Mouse (Mus musculus) erythroblast, embryonic 14.5 days (primary cell): Measurements from ENCODE around the gene Ush1c. TPM values are rescaled to one million over a fixed set of nuclear protein-coding genes. Genes with fewer than 3 reads are reported as not detected.
"Not testable (repeated sequence)": the region's sequence is repeated elsewhere in the genome, so short reads cannot be mapped to it uniquely, and the experiment has no call there.

Experiments used
- H3K27me3 ChIP-seq: 2 replicates; pipeline ENCODE4 v1.6.1; 2012; ENCODE audit warnings: inconsistent platforms; ENCODE audit not compliant: control insufficient read depth
- H3K36me3 ChIP-seq: 2 replicates; pipeline ENCODE4 v1.6.1; 2012; ENCODE audit warnings: mild to moderate bottlenecking, inconsistent platforms; ENCODE audit not compliant: control insufficient read depth
- H3K4me1 ChIP-seq: 2 replicates; pipeline ENCODE4 v1.6.1; 2012; ENCODE audit warnings: inconsistent platforms; ENCODE audit not compliant: control insufficient read depth
- H3K4me3 ChIP-seq: replicated peaks from 2 replicates; pipeline ENCODE3; 2012; ENCODE audit warnings: moderate library complexity, mild to moderate bottlenecking, inconsistent platforms
- H3K9me3 ChIP-seq: 2 replicates; pipeline ENCODE4 v1.6.1; 2012; ENCODE audit warnings: low read length, inconsistent platforms, mixed read lengths; ENCODE audit not compliant: control insufficient read depth
- GATA1 ChIP-seq: IDR thresholded peaks from 2 replicates; pipeline ENCODE4 v1.6.1; 2012; ENCODE audit warnings: low read length, inconsistent platforms, mixed read lengths
- TAL1 ChIP-seq: IDR thresholded peaks from 3 replicates; pipeline ENCODE4 v1.6.1; 2012; ENCODE audit warnings: low read length, inconsistent platforms, mixed read lengths
- polyA plus RNA-seq: library from polyadenylated mRNA; stranded (reverse); fragments of >175 nt; gene quantifications from 2 replicates; pipeline ENCODE4 v1.2.3, GENCODE M21; 2012

The Ush1c gene
- polyA plus RNA-seq, 1 experiment = not detected

DNA sequence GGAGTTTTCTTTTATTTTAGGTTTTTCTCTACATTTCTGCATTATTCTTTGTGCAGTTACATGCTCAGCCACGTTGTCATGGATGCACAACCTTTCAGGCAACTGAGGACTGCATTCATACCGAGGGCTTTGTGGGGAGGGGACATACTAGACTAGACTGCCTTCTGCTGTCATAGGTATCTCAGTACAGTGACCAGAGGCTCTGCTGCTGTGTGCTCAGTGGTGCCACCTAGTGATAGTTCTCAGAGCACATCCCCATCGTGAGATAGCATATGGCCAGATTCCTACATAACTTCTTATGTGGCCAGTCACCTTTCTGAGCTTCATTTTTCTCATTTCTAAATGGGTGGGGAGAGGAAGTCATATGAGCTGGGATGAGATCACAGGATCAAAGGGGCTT is 56.7 kb downstream of the Ush1c start:
- H3K4me1 ChIP-seq = no peaks in the 10 kb centered on the region
- no peak for TF ChIP-seq TAL1
- TF ChIP-seq GATA1 = no peak
- no peak overlapping the region for H3K4me3 ChIP-seq
- peaks cover 40% of the 10 kb centered on the region for H3K27me3 ChIP-seq
- no peaks in the 10 kb centered on the region for H3K9me3 ChIP-seq
- H3K36me3 ChIP-seq = no peaks in the 10 kb centered on the region

DNA sequence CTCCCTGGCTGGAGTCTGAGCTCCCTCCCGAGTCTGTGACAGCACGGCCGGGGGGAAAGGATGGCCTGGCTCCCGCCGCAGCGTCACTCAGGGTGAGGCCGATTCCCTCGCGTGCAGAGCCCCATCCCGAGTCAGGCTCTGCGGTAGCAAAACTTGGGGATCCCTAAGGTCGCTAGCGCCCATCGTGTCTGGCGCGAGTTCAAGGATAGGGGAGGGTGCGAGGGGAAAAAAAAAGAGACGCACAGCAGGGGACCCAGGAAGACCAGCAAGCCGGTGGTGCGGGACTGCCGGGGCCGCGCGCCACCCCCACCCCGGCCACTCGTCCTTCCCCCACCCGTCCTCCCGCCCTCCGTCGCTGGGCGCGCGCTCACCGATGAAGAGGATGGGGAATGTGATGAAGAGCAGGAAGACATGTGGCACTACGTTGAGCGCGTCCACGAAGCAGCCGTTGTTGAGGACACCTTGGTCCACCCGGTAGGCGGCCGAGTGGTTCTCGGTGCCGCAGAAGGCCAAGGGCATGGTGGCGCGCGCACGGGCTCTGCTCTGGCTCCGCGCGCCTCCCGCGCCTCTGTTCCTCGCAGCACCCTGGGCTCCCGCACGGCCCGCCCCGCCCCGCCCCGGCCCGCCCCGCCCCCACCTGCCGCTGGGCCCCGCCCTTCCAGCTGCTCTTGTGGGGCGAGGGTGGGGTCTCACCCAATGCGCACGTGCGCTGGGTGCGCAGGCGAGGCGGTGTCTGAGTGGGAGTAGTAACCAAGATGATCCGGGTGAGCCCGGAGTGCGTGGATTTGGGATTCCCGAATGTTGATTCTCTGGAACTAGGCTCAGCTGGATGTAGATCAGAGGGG is 58.6 kb downstream of the Ush1c start, which contains the start of gene Abcc8:
Abcc8 (minus strand) TSS at position 603 of the 845 bp plus-strand sequence.
- no peak within 1 kb of the TSS for H3K4me3 ChIP-seq
- TF ChIP-seq GATA1 = no peak
- no peak for TF ChIP-seq TAL1
- no peaks in the 10 kb centered on the region for H3K4me1 ChIP-seq
- H3K9me3 ChIP-seq = no peaks in the 10 kb centered on the region
- H3K36me3 ChIP-seq = no peaks in the 10 kb centered on the region
- H3K27me3 ChIP-seq = peaks cover 40% of the 10 kb centered on the region

DNA sequence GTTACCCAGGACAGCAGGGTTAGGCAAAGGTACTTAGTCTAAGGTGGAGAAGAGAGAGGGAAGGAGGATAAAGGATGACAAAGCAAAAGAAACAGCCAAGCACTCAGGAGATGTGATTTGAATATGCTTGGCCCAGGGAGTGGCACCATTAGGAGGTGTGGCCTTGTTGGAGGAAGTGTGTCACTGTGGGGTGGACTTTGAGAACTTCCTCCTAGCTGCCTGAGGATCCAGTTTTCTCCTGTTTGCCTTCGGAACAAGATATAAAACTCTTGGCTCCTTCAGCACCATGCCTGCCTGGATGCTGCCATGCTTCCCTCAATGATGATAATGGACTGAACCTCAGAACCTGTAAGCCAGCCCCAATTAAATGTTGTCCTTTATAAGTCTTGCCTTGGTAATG is 69.3 kb downstream of the Ush1c start:
- H3K4me1 ChIP-seq, H3K27me3 ChIP-seq: not testable (repeated sequence)

DNA sequence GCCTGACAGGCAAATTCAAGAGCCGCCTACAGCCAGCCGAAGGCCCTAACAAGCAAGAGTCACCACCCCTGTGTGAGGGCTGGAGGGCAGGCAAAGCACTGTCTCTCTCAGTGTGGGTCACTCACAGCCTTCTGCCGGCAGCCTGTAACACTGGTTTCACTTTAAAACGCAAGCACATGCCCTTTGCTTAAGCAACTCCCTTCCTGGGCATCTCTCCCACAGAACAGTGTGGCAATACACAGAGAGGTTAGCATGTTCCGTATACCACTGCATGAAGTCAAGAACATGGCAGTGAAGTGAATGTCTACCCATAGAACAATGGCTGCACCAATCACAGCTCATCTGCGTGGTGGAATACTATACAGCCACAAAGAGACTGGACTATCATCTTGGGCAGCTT is 69.9 kb downstream of the Ush1c start:
- H3K9me3 ChIP-seq = no peaks in the 10 kb centered on the region; the same call in 1 of the 2 replicates
- no peaks in the 10 kb centered on the region for H3K36me3 ChIP-seq
- no peaks in the 10 kb centered on the region for H3K4me1 ChIP-seq
- TF ChIP-seq GATA1 (no peak), TAL1 (no peak)
- no peaks in the 10 kb centered on the region for H3K27me3 ChIP-seq
- H3K4me3 ChIP-seq = no peak overlapping the region

More for the DNA sequence above, 69.3 kb downstream of the Ush1c start:
- H3K9me3 ChIP-seq, H3K36me3 ChIP-seq, H3K4me3 ChIP-seq: not testable (repeated sequence)

DNA sequence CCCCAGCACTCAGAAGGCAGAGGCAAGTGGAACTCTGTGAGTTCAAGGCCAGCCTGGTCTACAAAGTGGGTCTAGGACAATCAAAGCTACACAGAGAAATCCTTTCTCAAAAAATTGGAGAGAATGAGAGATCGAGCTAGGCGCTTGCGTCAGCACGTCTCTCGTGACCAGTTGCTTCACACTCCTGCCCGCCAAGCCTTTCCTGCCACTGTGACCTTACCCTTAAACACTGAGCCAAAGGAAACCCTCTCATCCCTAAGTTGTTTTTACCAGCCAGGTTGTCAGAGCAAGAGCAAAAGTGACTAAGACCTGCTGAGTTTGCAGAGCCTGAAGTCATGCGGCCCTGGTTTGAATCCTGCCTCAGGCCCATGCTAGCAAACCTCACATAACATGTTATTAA is 70.4 kb downstream of the Ush1c start:
- no peak overlapping the region for H3K4me3 ChIP-seq
- no peaks in the 10 kb centered on the region for H3K27me3 ChIP-seq
- H3K9me3 ChIP-seq = no peaks in the 10 kb centered on the region; the same call in 1 of the 2 replicates
- no peaks in the 10 kb centered on the region for H3K4me1 ChIP-seq
- H3K36me3 ChIP-seq = no peaks in the 10 kb centered on the region
- no peak for TF ChIP-seq TAL1
- TF ChIP-seq GATA1 = no peak

DNA sequence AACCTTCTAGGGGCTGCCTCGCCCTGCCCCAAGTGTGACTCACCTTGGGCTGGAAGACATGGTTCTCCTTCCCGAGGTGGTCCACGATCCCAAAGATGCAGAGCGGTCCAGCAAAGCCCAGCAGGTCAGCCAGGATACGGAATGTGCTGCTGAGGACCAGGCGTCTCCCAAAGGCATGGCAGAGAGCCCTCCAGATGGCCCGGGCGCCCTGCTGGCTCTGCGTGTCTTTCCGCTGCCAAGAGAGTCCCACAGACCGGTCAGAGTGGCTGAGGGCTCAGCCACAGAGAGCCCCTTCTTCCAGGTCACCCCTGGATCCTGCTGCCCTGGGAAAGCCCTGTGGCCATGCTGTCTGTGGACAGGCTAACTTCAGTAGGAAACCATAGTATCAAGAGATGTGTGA is 72.4 kb downstream of the Ush1c start:
- Histone ChIP-seq H3K27me3 (no peaks in the 10 kb centered on the region), H3K4me1 (no peaks in the 10 kb centered on the region), H3K9me3 (no peaks in the 10 kb centered on the region; the same call in 1 of the 2 replicates), H3K36me3 (no peaks in the 10 kb centered on the region), H3K4me3 (no peak overlapping the region)
- no peak for TF ChIP-seq TAL1
- no peak for TF ChIP-seq GATA1

DNA sequence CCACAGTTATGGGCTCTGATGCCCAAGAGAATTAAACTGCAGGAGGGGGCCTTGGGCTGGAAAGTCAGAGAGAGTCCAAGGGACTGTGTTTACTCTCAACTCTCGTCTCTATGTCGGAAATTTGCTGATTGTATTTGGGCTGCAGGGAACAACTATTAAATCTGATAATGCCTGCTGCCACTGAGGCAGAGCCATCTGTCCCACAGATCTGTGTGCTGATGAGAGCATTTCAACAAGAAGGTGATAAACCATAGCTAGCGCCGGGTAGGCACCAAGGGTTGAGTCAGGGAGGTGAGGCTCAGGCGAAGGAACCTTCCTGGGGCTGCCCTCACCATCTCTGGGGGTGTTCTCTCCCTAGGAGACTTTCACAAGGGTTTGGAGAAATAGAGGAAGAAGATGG is 75.6 kb downstream of the Ush1c start:
- TF ChIP-seq TAL1 (no peak), GATA1 (no peak)
- H3K27me3 ChIP-seq = no peaks in the 10 kb centered on the region
- no peaks in the 10 kb centered on the region for H3K36me3 ChIP-seq
- H3K4me3 ChIP-seq = no peak overlapping the region
- H3K4me1 ChIP-seq = no peaks in the 10 kb centered on the region
- H3K9me3 ChIP-seq = no peaks in the 10 kb centered on the region; the same call in 1 of the 2 replicates

DNA sequence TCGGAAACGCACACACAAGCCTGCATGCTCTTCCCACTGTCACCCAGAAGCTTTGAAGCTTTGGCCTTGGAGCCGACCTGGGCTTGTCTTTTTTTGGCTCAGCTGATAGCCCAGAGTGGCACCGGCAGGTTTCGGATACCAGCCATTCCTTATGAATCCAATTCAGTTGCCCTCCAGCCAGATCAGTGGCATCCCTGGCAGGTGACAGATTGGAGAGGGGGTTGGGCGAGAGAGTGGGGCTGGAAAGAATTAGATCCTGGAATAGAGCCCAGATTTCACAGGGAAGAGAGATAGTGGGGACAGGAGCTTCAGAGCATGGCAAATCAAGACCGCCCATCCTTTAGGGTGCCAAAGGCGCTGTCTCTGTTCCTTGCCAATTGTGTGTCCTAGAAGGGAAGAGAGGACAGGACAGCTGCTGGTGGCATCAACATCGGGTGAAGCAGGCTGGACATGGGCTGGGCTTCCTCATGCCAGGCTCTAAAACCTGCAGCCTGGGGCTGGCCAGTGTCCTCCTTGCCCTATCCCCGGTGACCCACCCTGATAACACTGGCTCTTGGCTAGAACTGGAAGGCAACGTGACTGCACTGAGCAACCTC is 76.1 kb downstream of the Ush1c start:
- Histone ChIP-seq H3K9me3 (no peaks in the 10 kb centered on the region; the same call in 1 of the 2 replicates), H3K27me3 (no peaks in the 10 kb centered on the region), H3K4me1 (no peaks in the 10 kb centered on the region), H3K36me3 (no peaks in the 10 kb centered on the region), H3K4me3 (no peak overlapping the region)
- no peak for TF ChIP-seq GATA1
- TF ChIP-seq TAL1 = no peak

DNA sequence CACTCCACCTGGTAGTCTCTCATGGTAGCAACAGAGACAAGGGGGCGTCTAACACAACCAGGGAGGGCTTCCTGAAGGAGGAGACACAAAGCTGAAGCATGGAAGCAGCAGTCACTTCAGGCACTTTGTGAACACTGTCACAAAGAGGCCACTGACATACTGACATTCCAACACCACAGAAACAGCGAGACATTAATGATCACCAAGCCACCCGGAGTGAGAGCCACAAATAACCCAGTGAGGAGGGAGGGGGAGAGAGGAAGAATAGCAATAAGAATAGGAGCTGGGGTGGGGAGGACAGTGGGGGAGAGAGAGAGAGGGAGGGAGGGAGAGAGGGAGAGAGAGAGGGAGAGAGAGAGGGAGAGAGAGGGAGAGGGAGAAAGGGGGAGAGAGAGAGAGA is 76.7 kb downstream of the Ush1c start:
- H3K9me3 ChIP-seq = no peaks in the 10 kb centered on the region; the same call in 1 of the 2 replicates

More for the DNA sequence above, 76.7 kb downstream of the Ush1c start:
- Histone ChIP-seq H3K4me1 (no peaks in the 10 kb centered on the region), H3K4me3 (no peak overlapping the region), H3K36me3 (no peaks in the 10 kb centered on the region), H3K27me3 (no peaks in the 10 kb centered on the region)
- TF ChIP-seq TAL1 = no peak
- no peak for TF ChIP-seq GATA1
